Mouse (Mus musculus) heart, postnatal 4 days (tissue): ENCODE measurements at regions not wholly inside any gene's neighbourhood (a gene's known extent, or its start where the extent isn't known, plus 50 kb on each side); places are given as distances from the start of the nearest gene placed in this dataset.
"Not testable (repeated sequence)": the region's sequence is repeated elsewhere in the genome, so short reads cannot be mapped to it uniquely, and the experiment has no call there.

ENCODE experiments used
- DNase-seq: peaks from one replicate; pipeline ENCODE4 v3.0.0; 2021

- DNase-seq, result no peak
Measured at GRCm38 (mm10) chr17:82366001-82366400, 627.8 kb upstream of the Slc8a1 start.

- no peak for DNase-seq
Measured at GRCm38 (mm10) chr17:82348636-82349035, 610.5 kb upstream of the Slc8a1 start.

DNA sequence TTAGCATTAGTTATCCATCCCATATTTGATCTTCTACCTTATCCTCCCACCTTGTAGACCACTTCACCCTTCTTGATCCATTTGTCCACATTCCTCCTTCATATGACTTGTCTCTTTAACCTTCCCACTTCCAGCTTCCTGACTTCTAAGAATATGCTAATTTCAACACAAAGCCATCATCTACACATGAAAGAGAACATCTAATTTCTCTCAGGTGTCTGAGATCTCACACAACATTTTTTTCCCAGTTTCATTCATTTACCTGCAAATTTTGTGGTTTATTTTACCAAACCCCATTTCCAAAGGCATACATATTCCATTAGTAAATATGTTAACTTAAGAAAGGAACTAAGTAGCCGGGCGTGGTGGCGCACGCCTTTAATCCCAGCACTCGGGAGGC, 593.3 kb upstream of the Slc8a1 start:
- no peak for DNase-seq

DNA sequence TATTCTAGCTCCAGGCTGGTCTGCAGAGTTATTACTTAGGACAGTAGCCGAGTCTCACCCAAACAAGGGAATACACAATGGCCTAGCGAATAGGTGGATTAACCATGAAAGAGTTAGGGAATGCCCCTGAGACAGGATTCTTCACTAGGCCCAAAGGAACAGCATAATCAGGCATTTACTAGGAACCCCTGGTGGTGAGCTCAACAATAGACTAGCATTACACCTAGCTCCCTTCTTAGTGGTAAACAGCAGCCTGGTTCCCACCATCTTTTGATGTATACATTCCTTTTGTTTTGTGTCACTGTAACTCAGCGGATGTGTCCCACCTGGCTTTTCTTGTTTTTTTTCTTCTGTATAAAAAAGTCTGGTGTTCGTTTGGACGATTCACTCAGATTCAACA, 574.0 kb upstream of the Slc8a1 start:
- DNase-seq, result no peak

DNA sequence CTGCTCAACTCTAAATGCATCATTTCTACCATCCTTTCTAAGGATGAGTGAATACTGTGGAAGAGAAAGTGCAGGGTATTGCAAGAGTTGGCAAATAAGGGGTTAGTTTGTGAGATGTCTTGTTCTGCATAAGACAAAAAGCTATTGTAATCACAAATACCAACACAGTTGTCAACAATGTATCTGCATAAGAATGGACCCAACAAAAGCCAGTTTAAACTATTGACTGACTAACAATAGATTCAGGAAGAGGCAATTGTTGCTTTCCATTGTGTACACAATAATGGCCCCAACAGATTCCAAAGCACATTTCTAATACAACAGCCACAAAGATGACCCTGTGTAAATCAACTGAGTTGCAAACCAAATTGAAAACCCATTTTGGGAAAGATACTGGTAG, 568.2 kb upstream of the Slc8a1 start:
- no peak for DNase-seq

- no peak for DNase-seq
Measured at GRCm38 (mm10) chr17:82277728-82278127, 539.6 kb upstream of the Slc8a1 start.

DNA sequence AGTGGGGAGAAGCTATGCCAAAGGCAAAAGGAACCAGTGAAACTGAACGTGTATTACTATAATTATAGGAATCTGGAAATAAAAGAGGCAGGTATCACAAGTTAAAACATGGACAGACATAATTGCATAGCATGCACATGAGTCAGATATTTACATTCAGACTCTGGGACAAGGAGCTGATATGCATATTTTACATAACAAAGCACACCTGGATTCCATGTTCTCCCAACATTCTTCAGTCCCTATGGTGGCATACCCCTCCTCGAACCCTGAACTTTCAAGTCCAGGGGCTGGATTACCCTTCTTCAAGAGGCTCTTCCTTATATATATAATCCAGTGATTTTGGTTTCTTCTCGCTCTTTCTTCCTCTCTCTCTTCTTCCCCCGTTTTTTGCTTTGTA, 535.8 kb upstream of the Slc8a1 start:
- DNase-seq, result no peak

DNA sequence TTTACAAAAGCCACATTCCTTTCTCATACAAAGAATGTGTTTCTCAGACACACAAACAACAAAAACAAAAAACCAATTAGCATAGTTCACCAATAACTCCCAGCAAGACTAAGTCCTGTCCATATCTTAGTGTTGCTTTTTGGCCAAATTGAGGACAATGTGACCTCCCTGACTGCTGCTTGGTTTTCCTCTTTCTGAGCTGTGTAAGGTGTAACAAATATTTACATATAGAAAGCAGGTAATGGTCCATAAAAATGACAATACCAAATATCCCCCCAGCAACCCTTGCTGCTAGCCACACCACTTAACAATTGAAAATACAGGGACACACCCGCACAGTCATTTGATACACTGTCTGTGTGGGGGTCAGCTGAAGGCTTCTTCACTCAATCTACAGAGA, 534.7 kb upstream of the Slc8a1 start:
- no peak for DNase-seq

DNA sequence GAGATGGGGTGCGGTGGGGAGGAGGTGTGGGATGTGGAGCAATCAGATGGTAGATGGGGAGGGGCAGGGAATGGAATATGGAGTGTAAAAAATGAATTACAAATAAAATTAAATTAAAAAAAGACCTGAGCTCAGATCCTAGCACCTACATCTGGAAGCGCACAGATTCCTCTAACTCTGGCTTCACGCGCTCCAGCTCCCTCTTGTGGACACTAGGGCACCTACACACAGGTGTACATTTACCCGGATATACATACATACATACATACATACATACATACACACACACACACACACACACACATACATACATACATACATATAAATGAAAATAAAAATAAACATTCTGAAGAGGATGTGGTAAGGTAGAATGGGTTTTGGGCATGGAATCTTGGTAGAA, 528.7 kb upstream of the Slc8a1 start:
- DNase-seq, result not testable (repeated sequence)

DNA sequence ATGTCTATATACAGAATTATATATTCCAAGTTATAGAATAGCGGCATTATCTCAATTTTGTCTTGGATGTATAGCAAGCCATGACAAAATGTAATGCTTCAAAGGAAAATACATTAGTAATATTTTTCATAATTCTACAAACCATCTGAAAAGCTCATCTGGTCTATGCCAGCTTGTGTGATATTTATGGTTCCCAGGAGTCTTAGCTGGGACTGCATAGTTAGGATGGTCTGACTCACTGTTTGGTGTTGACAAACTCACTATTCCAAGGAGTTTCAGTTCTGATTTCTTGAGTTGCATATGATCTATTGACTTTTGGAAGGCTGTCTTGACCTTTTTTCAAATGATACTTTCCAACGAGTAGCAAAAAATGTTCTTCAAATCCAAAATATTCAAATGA, 514.2 kb upstream of the Slc8a1 start:
- DNase-seq, result no peak

GRCm38 (mm10) chr17:82251841-82252240, 513.7 kb upstream of the Slc8a1 start:
- no peak for DNase-seq

GRCm38 (mm10) chr17:82238361-82238760, 500.2 kb upstream of the Slc8a1 start:
- no peak for DNase-seq

- no peak for DNase-seq
Measured at GRCm38 (mm10) chr17:82237456-82237855, 499.3 kb upstream of the Slc8a1 start.

DNA sequence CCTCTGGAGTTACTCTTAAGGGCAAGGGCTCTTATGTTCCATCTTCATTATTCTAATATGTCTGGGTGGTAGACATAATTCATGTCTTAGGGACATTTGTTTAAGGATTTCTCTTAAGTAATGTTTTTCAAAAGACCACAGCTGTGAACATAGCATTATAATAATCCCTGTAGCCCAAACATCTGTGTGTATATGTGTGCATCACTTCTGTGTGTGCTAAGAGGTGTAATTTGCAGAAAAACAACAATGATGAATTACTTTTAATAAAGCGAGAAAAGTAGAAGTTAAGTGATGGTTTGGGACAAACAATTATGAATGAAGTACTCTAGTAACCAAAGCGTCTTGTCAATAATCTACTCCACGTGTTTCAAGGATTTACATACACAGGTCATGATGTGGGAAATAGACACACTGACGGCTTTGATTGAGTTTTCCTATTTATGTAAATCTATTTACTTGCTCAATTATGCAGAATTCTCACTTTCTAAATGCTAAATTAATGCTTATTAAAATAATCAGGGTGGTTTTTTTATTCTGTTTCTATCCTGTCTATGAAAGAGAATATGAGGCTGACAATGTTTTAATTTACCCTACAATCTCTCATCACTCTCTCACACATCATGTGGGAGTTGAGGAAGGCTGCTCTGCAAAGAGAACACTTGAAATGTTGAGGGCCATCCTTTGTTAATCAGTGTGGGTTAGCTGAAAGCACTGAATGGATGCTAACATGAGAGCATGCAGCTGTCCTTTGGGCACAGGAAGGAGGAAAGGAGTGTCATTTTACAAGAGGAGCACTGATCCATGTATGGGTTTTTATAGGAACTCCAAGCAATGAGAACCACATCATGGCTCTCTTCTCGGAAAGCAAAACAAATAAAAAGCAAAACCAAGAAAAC, 477.8 kb upstream of the Slc8a1 start:
- no peak for DNase-seq

DNA sequence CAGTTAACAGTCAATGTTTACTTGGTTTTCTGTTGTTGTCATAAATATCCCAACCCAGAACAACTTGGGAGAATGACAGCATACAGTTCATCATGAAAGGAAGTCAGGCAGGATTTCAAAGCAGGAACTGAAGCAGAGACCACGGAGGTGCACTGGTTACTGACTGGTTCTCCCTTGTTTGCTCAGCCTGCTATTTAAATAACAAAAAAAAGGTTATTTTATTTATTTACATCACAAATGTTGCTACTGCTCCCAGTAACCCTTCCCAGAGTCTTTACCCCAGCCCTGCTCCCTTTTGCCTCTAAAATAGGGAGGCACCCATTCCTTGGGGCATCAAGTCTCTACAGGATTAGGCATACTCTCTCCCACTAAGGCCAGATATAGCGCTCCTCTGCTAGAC, 461.8 kb upstream of the Slc8a1 start:
- no peak for DNase-seq

DNA sequence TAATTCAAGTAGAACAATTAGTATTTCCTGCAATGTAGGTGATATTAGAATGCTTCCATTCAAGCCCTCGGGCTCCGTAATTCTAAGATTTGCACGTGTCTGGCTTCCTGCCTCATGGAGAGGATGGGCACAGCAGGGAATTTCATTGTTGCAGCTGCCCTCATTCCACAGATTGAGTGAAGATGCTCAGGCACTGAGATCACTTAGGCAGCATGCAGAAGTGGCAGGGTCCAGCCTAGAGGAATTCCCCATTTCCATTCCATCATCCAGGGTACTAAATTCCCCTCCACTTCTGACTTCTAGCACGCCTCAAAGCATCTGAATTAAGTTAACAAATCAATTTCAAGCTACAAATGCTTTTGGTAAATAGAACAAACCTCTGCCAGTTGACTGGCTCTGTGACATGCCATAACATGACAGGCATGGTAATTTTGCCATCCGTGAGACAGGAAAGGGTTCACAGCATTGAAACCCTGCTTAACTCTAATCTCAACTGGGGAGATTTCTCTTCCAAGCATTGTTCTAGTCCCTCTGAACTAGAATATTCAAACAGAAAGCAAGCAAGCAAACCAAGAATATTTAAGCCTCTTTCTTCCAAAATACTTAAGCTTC, 461.0 kb upstream of the Slc8a1 start:
- DNase-seq, result no peak

DNA sequence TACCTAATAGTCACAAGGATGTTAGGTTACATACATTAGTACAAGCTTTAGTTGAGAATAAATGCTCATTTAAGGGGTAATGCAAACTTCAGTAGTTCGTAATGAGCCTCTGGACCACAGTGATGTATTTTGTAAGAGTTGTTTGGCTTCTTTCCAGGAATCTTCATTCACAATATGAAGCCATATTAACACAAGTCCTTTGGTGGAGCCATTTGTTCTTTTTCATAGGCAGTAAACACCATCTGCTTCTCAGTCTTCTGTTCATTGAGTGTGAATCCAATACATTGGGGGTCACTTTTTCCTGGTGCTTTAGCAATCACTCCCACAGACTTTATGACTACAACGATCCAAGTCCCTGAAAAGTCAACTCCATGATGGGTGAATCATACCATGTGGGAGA, 446.1 kb upstream of the Slc8a1 start:
- no peak for DNase-seq

DNA sequence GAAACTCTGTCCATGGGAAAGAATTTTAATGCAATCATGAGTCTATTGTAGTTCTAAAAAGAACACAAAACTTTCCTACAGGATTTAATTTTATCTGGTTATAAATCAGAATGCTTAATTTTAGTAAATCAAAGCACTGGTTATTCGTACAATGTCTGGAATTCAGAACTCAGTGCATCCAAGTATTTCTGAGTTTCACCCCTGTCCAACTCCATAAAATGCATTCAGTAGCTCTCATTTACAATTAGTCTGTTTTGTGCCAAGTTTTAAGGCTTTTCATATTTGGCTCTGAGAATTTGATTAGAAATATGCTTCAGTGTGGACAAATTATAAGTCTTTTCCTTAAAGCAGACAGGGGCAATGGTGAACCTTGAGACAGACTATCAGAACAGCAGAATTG, 433.0 kb upstream of the Slc8a1 start:
- DNase-seq, result no peak

- no peak for DNase-seq
Measured at GRCm38 (mm10) chr17:82153446-82153845, 415.3 kb upstream of the Slc8a1 start.

DNA sequence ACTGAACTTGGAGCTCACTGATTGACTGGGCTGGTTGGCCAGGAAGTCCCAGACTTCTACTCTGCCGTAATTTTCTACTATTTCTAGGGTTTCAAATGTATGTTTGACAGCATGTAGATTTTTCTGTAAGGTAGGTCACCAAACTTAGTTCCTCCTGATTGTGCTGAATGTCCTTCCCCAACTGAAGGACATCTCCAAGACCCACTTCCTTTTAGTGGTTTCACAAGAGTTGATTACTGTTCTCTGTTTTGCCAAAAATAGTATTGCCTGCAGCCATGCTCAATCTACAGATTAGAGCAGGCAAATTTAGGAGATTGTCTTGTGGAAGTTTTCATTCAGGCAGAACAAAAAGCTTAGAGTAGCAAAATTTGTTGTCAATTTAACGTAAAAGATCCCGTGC, 396.7 kb upstream of the Slc8a1 start:
- DNase-seq, result no peak

- no peak for DNase-seq
Measured at GRCm38 (mm10) chr17:82132941-82133340, 394.8 kb upstream of the Slc8a1 start.

- DNase-seq, result no peak
Measured at GRCm38 (mm10) chr17:82087141-82087540, 349.0 kb upstream of the Slc8a1 start.

DNA sequence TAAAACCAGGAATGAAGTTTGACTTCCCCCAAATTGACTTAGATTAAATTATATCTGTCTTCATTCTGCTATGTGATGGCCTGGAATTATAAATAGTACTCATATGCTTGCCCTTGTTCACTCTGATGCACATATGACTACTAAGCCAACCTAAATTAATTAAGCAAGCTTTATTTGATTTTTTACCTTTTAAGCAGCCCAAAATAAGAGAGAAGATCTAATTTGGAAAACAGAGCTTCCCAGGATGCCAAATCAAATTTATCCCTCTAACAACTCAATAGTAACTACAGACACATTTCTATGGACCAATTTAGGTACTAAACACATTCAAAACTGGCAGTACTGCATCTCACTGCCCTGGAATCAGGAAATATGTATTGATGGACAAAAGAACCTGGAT, 342.1 kb upstream of the Slc8a1 start:
- no peak for DNase-seq
